Mouse (Mus musculus): ENCODE data around the gene Nthl1.

- TF ChIP-seq CTCF (IDR thresholded peaks at IDR 0.05; ENCODE audit: insufficient read depth, low read length) (no peak), POLR2A (IDR thresholded peaks at IDR 0.05; ENCODE audit: borderline replicate concordance, extremely low read depth, low read depth, low read length) (no peak)
Observed at GRCm38 (mm10) chr17:24625472-24625871, 7.0 kb upstream of the Nthl1 start.
